Mouse (Mus musculus) erythroid progenitor cell, adult 5-6 weeks (primary cell): ENCODE measurements around the gene Gm20824. TPM values are rescaled to one million over a fixed set of nuclear protein-coding genes. Genes with fewer than 3 reads are reported as not detected.
"Not testable (repeated sequence)": the region's sequence is repeated elsewhere in the genome, so short reads cannot be mapped to it uniquely, and the experiment has no call there.

Source experiments
- ATAC-seq: replicated peaks from 2 replicates; pipeline ENCODE4 v1.8.0; 2016; ENCODE audit warnings: moderate number of reproducible peaks, mild to moderate bottlenecking, moderate TSS enrichment, inconsistent platforms; ENCODE audit not compliant: poor library complexity, low FRiP score, severe bottlenecking
- total RNA-seq, 2 experiments: library from RNA; stranded (forward) in 1 of 2; stranded (reverse) in 1 of 2; fragments of 150-400 nt in 1 of 2; fragments of 186-747, 209-891 nt in 1 of 2; gene quantifications; 2 replicates each; pipeline versions ENCODE4 v1.2.3 to v1.2.4; 2015 to 2017; ENCODE audit warnings: low replicate concordance in 2 of 2

Gm20824 gene
- total RNA-seq (2015; ENCODE audit: low replicate concordance) (not detected in 2 replicates), total RNA-seq (2017; ENCODE audit: low replicate concordance) (not detected in 2 replicates)

- not testable (repeated sequence) for ATAC-seq
Observed at GRCm38 (mm10) chrY:8257607-8258006, at the start of gene Gm20824. TSS of gene Gm20824 (plus strand) at chrY:8257907.

Other genes with a start within 250 kb of the Gm20824 start
- not detected in 2 replicates for gene Gm20825, start 186.4 kb upstream of the Gm20824 start, total RNA-seq (2015; ENCODE audit: low replicate concordance)
- not detected in 2 replicates for gene Gm20825, start 186.4 kb upstream of the Gm20824 start, total RNA-seq (2017; ENCODE audit: low replicate concordance)